Mouse (Mus musculus): ENCODE data around the gene Taar7b.

Taar7b gene

DNA sequence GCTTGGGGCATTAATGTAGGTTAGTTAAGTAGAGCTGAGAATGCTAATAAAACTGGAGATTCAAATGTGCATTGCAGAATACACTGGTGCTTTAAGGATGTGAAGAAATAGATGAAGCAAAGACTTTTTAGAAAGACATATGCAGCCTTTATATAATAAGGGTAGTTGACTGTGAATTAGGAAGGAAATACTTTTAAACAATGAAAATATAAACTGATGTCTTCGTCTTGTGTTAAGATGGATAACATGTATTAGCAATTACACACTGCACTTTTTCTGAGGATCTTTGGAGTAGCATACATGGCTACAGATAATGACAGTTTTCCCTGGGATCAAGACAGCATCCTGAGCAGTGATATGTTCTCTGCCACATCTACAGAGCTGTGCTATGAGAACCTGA is at the start of gene Taar7b:
TSS of gene Taar7b (plus strand) at position 301 of the 400 bp plus-strand sequence.
- no peak for DNase-seq

DNA sequence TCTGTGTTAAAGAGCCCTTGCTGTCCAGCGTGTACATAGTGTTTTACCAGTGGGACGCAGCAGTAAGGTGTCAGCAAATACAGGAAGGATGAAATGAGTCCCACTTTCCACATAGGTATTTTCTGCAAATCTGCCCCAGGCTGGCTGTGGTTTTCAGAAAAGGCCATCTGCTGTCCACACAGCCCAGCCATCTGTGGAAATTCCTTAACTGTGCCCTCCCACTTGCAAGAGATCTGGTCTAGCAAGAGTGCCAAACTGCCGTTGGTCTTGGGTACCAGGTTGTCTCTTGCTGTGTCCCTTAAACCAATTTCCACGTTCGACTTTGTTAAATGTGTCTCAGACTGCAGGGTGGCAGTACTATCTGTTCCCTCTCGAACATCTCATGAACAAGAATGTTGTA is 48.0 kb upstream of the Taar7b start:
- no peak for DNase-seq

DNA sequence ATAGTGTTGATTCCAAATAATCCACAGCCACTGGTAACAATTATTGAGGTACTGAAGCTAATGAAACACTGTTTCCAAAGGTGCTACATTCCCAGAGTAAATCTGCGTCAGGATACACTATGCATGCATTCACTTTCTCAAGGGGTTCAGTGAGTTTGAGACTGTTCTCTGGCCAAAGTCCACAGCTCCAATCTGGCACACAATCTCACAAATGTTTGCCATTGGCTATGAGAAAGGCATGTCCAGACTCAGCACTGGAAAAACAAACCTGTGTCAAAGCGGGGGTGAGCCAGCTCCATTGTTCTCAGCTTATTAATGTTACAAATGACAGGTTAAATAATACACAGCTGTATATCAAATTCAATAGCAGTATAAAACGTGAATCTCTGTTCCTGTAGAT is 40.7 kb upstream of the Taar7b start:
- peak; percentile 65 for DNase-seq

DNA sequence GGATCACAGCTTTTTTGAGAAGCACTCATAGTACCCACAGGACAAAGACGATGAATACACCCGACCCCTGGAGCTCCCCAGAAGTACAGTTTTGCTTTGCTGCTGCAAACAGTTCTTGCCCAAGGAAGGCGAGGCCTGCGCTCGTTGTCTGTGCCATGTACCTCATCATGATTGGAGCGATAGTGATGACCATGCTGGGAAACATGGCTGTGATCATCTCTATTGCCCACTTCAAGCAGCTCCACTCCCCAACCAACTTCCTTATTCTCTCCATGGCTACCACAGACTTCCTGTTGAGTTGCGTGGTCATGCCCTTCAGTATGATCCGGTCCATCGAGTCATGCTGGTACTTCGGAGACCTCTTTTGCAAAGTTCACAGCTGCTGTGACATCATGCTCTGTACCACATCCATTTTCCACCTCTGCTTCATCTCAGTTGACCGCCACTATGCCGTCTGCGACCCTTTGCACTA is 39.3 kb upstream of the Taar7b start, which contains the start of gene Taar4:
TSS of gene Taar4 (plus strand) at position 51 of the 472 bp plus-strand sequence.
- DNase-seq = no peak

DNA sequence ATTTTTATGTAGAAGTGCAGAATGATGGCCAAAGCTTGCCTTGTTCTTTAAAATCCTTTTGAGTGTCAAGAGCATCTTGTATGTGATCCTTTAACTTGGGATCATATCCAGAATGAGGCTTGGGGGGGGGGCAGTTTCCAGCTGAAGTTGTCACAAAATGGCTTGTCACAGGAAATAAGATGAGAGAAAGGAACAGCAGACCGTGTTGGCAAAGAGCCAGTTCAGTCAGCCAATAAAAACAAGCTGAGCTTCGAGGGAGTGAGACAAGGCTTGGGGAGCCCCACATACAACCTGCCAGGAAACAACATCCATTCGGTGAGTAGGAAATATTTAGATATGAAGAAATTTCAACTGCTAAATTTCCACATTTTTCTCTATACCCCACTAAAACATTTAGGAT is 36.3 kb upstream of the Taar7b start:
- peak; percentile 25 for DNase-seq

DNA sequence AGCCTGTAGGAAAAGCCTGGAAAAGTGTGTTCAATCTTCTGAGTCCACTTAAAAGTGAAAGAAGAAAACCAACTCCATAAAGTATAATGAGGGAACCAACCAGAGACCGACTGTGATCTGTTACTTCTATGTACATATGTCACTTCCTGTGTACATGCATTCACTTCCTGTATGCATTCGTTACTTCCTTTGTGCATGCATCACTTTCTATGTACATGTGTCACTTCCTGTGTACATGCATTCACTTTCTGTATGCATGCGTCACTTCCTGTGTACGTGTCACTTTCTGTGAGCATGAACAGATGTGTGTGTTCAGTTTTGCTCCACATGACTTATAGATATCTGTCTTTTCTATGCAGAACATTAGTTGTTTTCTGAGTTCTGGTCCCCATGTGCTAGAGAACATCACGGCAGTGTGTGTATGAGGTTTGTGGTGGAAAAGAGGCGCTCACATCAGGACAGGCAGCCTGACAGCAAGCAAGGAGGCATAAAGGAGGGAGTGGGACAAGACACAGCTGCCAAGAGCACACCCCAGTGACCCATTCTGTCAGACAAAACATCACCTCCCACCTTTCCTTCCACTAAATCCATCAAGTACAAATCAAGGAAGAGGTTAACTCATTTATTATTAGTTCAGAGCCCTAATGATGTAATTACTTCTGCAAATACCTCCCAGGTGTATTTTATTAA is 34.7 kb upstream of the Taar7b start:
- no peak for DNase-seq

DNA sequence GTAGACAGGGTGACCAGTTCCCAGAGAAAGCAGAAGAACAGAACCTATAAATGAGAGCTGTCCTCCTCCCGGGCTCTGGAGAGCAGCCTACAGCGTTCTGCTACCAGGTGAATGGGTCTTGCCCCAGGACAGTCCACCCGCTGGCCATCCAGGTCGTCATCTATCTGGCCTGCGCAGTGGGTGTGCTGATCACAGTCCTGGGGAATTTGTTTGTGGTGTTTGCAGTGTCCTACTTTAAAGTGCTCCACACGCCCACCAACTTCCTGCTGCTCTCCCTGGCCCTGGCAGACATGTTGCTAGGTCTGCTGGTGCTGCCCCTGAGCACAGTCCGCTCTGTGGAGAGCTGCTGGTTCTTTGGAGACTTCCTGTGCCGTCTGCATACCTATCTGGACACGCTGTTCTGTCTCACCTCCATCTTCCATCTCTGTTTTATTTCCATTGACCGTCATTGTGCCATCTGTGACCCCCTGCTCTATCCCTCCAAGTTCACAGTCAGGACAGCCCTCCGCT is 29.0 kb upstream of the Taar7b start, which contains the start of gene Taar5:
TSS of gene Taar5 (plus strand) at position 51 of the 510 bp plus-strand sequence.
- DNase-seq = no peak

DNA sequence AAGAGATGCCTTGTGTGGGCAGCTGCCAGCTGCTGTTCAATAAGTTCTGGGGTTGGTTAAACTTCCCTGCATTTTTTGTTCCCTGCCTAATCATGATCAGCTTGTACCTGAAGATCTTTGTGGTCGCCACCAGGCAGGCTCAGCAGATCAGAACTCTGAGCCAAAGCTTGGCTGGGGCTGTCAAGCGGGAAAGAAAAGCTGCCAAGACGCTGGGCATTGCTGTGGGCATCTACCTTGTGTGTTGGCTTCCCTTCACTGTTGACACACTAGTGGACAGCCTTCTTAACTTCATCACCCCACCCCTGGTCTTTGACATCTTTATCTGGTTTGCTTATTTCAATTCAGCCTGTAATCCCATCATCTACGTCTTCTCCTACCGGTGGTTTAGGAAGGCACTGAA is 28.5 kb upstream of the Taar7b start:
- DNase-seq = no peak

DNA sequence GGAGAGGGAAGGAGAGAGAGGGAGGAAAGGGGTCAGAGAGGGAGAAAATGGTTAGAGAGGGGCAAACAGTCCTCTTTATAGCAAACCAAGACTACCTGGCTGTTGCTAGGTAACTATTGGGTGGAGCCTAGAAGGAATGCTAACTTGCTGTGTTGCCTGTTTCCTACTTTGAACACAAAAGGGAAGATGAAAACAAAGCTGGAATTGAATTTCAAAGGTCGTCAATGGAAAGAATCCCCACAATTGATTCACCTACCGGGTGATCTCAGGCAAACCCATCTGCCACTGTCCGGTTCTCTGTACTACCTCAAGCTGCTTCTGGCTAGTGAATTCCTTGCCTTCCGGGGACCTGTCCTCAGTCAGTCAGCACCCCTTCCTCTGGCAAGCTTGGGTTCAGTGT is 21.8 kb upstream of the Taar7b start:
- DNase-seq = no peak

DNA sequence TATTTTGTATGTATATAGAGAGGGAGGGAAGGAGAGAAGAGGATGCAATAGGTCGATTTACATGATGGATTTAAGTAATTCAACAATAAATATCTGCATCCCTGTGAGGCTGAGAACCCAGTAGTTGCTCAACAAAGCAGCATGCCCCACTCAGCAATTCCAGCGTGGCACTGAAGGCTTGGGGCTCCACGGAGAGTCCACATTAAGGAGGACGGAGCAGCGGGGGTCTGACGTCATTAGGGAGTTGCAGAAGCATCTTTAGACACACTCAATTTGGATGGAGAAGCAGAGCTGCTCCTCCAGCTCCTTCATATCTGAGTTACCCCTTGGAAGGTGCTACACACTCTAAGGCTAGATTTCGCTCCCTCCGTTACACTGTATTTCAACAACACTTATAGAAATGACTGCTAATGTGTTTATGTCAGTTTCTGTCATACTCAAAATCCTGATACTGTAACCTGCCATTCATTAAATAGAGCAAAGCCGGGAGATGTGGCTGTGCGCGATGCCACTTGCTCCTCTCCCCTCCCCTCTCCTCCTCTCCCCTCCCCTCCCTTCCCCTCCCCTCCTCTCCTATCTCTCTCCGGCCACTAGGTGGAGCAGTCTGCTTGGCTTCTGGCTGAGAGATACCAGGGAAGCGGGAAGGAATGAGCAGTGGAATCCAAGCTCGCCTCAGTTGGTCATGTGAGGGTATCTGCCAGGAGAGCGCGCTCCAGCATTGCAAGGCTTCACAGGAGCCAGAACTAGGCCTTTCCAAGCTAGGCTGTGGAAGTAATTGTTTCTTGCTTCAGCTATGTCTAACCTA is 20.6 kb upstream of the Taar7b start:
- DNase-seq = peak; percentile 83

DNA sequence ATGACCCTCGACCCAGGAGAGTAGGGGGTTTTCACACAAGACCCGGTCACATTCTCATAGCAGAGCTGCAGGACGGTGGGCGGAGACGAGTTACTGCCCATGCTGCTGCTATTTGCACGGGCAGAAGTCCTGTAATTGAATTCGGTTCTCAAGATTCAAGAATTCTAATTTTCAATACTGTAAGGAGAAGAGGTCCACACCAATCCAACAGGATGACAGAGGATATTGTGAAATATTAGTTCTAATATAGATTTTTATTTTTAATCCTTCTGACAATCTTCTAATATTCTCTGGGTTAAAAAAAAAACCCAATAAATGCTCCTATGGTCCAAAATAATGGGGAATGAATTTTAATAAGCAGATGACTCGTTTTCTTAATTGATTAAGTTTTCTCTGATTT is 14.2 kb upstream of the Taar7b start, which contains the start of gene Taar6:
TSS of gene Taar6 (minus strand) at position 101 of the 400 bp plus-strand sequence.
- no peak for DNase-seq

DNA sequence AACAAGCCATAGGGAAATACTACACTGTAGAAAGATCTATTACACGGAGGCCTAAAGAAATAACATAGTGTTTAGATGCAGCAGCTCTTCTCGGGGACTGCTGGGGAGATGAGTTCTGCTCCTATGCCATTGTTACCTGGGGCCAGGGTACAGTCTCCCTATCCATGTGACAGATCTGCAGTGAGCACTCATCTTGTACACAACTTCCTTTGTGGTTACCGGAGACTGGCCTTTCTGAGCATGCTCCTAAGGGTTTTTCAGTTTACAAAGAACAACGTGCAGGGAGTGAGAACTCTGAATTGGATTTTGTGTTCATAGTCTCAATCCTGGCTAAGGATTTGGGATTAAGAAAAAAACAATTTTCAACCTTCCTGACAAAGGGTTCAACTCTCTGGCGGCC is 13.3 kb upstream of the Taar7b start:
- no peak for DNase-seq

DNA sequence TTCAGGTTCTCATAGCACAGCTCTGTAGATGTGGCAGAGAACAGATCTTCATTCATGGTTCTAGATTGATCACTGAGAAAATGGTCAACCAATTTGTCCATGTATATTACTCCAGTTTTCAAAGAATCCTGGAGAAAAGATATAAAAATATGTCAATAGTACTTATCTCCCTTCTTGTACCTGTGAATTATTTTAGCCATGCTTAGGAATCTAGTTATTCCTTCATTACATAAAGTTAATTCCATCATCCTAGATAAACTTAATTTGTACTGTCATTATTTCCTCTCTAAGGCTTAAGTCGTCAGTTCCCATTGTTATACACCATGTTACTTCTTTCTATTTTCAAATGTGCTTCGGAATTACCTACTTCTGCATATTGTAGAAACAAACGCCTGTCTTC is 6.4 kb upstream of the Taar7b start, which contains the start of gene Taar7a:
TSS of gene Taar7a (minus strand) at position 101 of the 400 bp plus-strand sequence.
- DNase-seq = no peak

DNA sequence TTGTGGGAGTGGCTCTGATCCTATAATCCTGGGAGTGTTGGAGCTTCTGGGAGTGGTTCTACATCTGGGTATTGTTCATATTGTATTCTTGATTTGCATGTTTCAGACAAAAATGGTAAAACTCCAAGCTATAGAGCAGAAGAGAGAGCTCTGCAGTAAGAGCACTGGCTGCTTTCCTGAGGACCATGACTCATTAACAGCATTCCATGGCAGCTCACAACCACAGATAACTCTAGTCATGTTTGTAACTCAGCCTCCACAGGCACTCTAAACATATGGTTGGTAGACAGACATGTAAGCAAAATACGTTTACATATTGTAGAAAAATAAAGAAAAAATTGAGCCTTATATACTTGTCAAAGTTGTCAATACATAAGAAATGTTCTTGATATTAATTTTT is 6.7 kb downstream of the Taar7b start:
- DNase-seq = no peak

DNA sequence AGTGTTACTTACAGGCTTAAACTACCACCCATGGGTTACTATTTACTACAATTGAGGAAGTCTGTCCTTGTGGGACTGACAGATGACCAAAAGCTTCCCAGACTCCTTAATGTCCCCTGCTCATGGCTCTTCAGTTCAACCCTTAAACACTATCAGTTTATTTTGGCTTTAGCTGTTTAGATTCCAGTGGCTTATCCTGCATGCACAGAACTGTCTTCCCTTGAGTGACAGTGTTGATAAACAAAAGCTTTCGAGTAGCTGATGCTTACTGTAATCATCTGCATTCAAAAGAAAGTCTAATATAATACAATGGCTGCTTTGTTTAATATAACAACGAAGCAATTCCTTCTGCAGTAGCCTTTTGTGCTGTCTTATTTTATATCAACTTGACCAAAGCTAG is 7.3 kb downstream of the Taar7b start:
- no peak for DNase-seq

DNA sequence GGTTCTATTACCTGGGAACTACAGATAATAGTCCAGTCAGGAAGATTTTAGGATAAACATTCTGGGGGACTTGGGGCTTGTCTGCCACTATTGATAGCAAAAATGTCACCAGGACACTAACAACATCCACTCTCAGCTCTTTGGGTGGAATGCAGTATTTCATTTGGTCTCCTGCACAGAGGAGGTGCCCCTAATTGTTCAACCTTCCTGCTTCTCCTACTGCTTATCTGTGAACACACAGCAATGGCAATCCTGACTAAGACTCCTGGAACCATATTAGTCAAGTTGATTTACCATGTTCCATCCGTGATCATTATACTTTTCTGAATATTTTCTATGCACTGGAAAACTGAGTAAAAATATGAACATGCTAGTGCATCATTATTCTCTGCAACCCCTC is 8.4 kb downstream of the Taar7b start:
- DNase-seq = no peak

DNA sequence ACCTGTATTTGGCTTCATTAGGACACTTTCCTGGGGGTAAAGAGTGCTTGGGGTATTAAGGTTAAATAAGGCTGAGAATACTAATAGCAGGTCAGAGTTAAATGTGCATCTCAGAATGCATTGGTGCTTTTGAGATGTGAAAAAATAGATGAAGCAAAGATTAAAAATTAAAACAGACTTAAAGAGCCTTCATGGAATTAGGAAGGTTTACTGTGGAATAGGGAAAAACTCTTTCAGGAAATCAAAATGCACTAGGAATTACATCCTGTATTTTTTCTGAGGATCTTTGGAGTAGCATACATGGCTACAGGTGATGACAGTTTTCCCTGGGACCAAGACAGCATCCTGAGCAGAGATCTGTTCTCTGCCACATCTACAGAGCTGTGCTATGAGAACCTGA is 27.2 kb downstream of the Taar7b start, which contains the start of gene Taar7d:
TSS of gene Taar7d (plus strand) at position 301 of the 400 bp plus-strand sequence.
- DNase-seq = no peak

DNA sequence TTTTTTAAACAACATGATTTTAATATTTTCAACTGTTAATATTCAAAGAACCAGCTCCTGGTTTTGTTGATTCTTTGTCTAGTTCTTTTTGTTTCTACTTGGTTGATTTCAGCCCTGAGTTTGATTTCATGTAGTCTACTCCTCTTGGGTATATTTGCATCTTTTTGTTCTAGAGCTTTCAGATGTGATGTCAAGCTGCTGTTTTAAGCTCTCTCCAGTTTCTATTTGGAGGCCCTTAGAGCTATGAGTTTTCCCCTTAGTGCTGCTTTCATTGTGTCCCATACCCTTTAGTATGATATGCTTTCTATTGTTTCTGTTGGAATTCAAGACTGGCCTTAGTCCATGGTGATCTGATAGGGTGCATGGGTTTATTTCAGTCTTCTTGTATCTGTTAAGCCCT is 31.6 kb downstream of the Taar7b start:
- DNase-seq = no peak

DNA sequence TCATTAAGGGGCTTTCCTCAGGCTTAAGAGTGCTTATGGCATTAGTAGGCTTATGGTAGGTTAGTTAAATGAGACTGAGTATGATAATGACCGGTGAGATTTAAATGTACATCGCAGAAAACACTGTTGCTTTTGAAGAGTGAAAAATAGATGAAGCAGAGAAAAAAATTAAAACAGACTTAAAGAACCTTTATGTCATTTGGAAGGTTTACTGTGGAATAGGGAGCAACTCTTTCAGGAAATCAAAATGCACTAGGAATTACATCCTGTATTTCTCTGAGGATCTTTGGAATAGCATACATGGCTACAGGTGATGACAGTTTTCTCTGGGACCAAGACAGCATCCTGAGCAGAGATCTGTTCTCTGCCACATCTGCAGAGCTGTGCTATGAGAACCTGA is 37.6 kb downstream of the Taar7b start, which contains the start of gene Taar7e:
TSS of gene Taar7e (plus strand) at position 301 of the 400 bp plus-strand sequence.
- no peak for DNase-seq

DNA sequence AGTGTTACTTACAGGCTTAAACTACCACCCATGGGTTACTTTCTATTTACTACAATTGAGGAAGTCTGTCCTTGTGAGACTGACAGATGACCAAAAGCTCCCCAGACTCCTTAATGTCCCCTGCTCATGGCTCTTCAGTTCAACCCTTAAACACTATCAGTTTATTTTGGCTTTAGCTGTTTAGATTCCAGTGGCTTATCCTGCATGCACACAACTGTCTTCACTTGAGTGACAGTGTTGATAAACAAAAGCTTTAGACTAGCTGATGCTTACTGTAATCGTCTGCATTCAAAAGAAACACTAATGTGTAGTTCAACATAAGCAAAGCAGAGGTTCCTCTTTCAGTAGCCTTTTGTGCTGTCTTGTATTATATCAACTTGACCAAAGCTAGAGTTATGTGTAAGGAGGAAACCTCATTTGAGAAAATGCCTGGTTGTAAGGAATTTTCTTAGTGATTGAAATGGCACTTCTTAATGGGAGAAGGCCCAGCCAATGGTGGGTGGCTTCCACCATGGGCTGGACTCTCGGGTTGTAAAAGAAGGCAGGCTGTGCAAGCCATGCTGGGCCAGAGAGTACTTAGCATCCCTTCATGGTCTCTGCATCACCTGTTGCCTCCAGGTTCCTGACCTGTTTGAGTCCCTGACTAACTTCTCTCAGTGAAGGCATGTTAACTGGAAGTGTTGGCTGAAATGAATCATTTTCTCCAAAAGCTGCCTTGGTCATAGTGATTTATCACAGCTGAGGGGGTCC is 40.6 kb downstream of the Taar7b start:
- DNase-seq = no peak

DNA sequence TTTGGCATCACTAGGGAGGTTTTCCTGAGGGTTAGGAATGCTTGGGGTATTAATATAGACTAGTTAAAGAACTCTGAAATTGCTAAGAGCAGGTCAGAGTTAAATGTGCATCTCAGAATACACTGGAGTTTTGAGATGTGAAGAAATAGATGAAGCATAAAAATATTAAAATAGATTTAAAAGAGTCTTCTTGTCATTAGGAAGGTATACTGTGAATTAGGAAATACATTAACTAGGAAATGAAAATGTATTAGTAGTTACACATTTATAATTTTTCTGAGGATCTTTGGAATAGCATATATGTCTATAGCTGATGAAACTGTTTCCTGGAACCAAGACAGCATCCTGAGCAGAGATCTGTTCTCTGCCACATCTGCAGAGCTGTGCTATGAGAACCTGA is 49.5 kb downstream of the Taar7b start, which contains the start of gene Taar7f:
TSS of gene Taar7f (plus strand) at position 301 of the 400 bp plus-strand sequence.
- no peak for DNase-seq
